Mouse (Mus musculus): Measurements from ENCODE around the gene Setx. TPM values are rescaled to one million over a fixed set of nuclear protein-coding genes. Genes with fewer than 3 reads are reported as not detected.

Setx gene
- polyA plus RNA-seq, 1 experiment from 2014 or later = 11.1 TPM

DNA sequence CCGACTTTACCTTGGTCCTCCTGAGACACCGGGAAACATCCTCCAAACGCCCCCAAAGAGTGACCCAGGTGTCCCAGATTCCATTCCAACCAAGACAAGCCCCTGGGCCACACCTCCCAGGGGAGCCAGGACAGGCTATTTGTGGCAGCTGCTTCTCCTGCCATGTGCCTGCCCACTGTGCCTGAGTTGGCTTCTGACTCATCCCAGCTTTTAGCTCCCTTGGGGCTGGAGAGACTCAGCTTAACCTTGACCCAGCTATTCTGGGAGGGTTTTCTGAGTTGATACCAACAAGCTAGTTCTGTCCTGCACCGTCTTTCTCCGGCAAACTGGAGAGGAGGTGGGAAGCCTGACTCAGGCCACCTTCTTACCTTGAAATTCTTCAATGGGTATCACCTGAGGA is 74.5 kb downstream of the Setx start:
- Histone ChIP-seq H3K27ac (no peak overlapping the region), H3K4me3 (no peak overlapping the region), H3K9me3 (no peaks in the 10 kb centered on the region), H3K27me3 (peaks cover 65% of the 10 kb centered on the region), H3K4me2 (replicated peaks) (no peak overlapping the region), H3K4me1 (peaks cover 17% of the 10 kb centered on the region), H3K9ac (no peak overlapping the region), H3K36me3 (no peaks in the 10 kb centered on the region)
- WGBS = 79% methylated on average over 5 of the region's 5 CpGs
- no peak for ATAC-seq (ENCODE audit: low FRiP score, low read depth)

DNA sequence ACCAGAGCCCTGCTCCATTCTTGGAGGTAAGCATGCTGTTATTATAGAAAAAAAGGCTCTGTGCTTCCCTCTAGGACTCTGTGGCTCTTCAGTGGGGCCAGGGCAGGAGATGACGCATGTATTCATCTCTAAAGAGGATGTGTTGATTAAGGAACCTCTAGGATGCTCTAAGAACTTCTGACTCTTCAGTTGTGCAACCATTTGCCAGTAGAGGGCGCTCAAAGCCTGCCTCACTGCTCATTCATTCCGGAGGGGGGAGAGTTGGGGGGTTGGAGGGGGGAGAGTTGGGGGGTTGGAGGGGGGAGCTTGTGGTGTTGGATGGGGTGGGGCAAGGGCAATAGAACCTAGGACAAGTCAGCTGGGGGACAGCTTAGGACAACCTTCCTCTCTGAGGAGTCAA is 75.9 kb downstream of the Setx start:
- no peaks in the 10 kb centered on the region for H3K36me3 ChIP-seq
- H3K4me1 ChIP-seq = peaks cover 8% of the 10 kb centered on the region
- no peaks in the 10 kb centered on the region for H3K9me3 ChIP-seq
- no peak overlapping the region for H3K9ac ChIP-seq
- no peak overlapping the region for H3K27ac ChIP-seq
- H3K27me3 ChIP-seq = peaks cover 58% of the 10 kb centered on the region
- H3K4me3 ChIP-seq = no peak overlapping the region
- ATAC-seq (ENCODE audit: low FRiP score, low read depth) = no peak
- H3K4me2 ChIP-seq (replicated peaks) = no peak overlapping the region
- WGBS = 2% methylated on average over 3 of the region's 3 CpGs

DNA sequence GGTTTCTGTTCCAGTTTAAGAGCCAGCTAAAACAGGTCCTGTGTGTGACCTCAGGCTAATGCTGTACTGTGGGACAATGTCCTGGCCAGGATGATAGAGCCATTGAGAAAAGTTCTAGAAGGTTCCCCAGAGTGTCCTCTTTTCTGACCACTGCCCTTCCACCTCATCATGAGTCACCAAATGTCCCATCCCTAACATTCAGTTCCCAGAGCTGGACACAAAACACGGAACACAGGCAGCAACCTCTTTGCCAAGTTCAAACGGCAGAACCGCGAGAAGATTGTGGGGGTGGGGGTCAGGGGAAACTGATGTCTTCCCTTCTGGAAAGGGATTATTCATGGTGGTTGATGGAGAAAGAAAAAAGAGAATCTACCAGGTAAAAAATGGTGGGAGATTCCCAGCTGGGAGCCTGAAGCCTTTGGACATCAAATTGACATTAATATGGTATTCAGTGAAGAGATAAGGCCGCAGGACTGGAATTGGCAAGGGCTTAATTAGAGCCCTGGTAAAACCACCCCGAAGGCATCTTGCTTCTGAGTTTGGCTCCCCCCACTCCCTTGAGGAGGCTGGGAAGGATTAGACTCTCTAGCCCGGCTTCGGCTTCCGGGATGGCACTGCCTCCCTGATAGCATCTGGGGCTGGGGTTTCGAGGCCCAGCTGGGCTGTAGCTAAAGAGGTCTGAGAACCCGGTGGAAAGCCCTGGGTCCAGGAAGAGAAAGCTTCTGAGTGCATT is 77.4 kb downstream of the Setx start:
- Histone ChIP-seq H3K27ac (no peak overlapping the region), H3K4me3 (no peak overlapping the region), H3K9me3 (no peaks in the 10 kb centered on the region), H3K4me2 (replicated peaks) (no peak overlapping the region), H3K4me1 (no peaks in the 10 kb centered on the region), H3K27me3 (peaks cover 45% of the 10 kb centered on the region), H3K36me3 (no peaks in the 10 kb centered on the region), H3K9ac (no peak overlapping the region)
- ATAC-seq (ENCODE audit: low FRiP score, low read depth) = no peak
- 60% methylated on average over 11 of the region's 11 CpGs for WGBS

DNA sequence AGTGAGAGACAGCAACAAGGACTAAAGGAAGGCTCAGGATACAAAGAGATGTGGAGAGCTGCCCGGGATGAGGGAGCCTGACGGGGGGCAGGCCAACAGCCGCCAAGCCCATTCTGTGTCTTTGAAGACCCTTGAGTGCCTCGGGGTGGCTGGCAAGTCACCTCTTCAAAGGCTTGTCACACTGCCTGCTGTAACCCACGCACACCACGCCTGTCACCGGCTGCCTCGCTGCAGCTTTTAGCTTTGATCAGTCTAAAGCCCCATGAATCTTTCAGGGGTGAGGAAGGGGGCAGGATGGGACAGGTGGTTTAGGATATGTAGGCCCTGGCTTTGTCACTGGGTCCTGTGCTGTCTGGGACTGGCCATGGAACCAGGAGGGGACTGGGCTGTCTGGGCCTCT is 82.2 kb downstream of the Setx start:
- ATAC-seq (ENCODE audit: low FRiP score, low read depth) = no peak; the same call in 1 of the 2 replicates
- Histone ChIP-seq H3K4me2 (replicated peaks) (no peak overlapping the region), H3K27ac (no peak overlapping the region), H3K4me1 (no peaks in the 10 kb centered on the region), H3K27me3 (peaks cover 16% of the 10 kb centered on the region; the same call in 1 of the 2 replicates), H3K4me3 (no peak overlapping the region), H3K36me3 (no peaks in the 10 kb centered on the region), H3K9me3 (no peaks in the 10 kb centered on the region), H3K9ac (no peak overlapping the region)
- 8% methylated on average over 8 of the region's 8 CpGs for WGBS

DNA sequence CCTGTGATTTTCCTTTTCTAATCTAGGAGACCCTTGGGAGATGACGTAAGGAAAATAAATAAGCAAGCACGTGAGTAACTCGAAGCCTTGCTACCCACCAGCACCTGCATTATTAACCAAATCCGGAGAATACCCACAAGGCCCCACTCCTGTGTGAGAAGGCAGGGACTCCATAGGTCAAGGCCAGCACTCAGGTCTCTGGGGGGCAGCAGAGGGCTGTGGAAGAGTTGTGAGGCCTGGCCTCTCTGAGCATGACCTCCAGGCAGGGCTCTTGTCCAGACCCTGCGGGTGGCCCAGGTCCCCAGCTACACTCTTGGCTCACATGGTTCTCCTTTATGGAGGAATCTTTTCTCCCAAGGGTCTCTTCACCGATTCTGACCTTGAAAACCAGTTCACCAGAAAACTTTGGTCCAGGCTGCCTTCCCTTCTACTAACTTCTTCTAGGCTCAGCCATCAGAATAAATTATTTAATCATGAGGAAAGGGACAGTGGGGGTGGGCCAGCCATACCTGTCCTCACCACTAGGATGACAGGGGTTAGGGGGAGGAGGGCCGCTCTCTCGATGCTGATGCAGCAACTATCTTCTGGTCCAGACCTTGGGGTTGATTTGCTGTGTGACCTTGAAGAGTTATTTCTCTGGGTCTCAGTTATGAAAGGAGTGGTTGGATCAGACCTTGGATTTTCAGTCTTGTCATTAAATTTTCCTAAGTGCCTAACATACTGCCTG is 92.5 kb downstream of the Setx start:
- WGBS = 53% methylated on average over 8 of the region's 8 CpGs
- Histone ChIP-seq H3K4me3 (no peak overlapping the region), H3K9me3 (no peaks in the 10 kb centered on the region), H3K4me2 (replicated peaks) (no peak overlapping the region), H3K9ac (no peak overlapping the region), H3K36me3 (no peaks in the 10 kb centered on the region), H3K27me3 (no peaks in the 10 kb centered on the region), H3K27ac (no peak overlapping the region), H3K4me1 (no peaks in the 10 kb centered on the region)
- ATAC-seq (ENCODE audit: low FRiP score, low read depth) = no peak

DNA sequence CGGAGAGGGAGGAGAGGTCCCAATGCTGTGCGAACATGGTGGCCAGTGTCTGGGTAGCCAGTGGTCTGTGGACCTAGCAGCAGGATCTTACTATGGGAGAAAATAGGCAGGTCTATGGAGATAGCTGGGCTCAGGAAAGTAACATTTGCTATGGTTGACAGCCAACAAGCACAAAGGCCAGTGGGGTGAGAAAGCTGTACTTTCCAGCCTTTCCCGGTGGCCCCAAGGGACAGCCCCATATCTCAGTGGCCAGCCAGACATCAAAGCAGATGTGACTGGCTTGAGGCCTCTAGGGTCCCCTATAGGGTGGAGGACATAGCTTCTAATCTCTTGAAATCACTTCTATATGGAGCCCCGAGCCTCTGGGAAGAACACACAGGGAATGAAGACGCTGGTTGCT is 93.1 kb downstream of the Setx start:
- no peak overlapping the region for H3K9ac ChIP-seq
- H3K4me1 ChIP-seq = no peaks in the 10 kb centered on the region
- no peaks in the 10 kb centered on the region for H3K27me3 ChIP-seq
- WGBS = 83% methylated on average over 5 of the region's 5 CpGs
- no peak for ATAC-seq (ENCODE audit: low FRiP score, low read depth)
- H3K9me3 ChIP-seq = no peaks in the 10 kb centered on the region
- no peak overlapping the region for H3K4me2 ChIP-seq (replicated peaks)
- H3K36me3 ChIP-seq = no peaks in the 10 kb centered on the region
- H3K4me3 ChIP-seq = no peak overlapping the region
- H3K27ac ChIP-seq = no peak overlapping the region

DNA sequence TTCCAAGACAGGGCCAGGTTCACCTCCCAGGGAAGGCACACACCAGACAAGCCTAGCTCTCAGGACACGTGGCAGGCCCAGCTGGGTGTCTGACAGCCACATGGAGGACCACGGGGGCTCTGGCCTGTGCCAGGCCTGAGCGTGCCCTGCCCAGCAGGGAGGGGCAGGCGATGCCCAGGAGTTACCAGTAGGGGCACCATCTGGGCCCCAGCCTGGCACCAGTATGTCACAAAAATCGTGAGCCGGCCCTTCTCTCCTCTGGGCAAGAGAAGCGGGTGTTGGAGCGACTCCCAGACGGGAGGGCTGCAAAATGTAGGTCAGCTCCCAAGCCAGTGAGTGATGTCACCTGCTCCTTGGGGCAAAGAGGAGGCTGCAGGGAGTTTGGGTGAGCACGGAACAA is 93.9 kb downstream of the Setx start:
- H3K9ac ChIP-seq = no peak overlapping the region
- no peaks in the 10 kb centered on the region for H3K36me3 ChIP-seq
- H3K4me1 ChIP-seq = no peaks in the 10 kb centered on the region
- WGBS = 72% methylated on average over 10 of the region's 10 CpGs
- no peak overlapping the region for H3K4me3 ChIP-seq
- H3K4me2 ChIP-seq (replicated peaks) = no peak overlapping the region
- no peak overlapping the region for H3K27ac ChIP-seq
- H3K27me3 ChIP-seq = no peaks in the 10 kb centered on the region
- H3K9me3 ChIP-seq = no peaks in the 10 kb centered on the region
- no peak for ATAC-seq (ENCODE audit: low FRiP score, low read depth)

DNA sequence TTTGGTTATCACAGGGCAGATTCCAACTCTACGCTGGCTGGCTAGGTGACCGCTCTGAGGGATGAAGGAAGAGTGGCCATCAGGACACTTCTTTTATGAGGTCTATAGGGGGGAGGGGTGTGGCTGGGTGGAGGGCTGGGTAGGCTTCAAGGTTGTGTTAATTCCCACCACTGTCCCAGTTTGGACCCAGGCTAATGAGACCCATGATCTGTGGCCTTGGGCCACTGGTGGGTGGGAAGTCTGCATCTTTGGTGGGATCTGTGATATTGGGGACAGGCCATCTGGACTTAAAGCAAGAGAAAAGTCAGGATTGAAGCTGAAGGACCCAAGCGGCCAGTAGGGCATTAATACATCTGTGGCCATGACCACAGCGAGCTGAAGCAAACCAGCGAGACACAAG is 94.8 kb downstream of the Setx start:
- Histone ChIP-seq H3K9ac (no peak overlapping the region), H3K4me3 (no peak overlapping the region), H3K27ac (no peak overlapping the region), H3K36me3 (no peaks in the 10 kb centered on the region), H3K9me3 (no peaks in the 10 kb centered on the region), H3K4me1 (no peaks in the 10 kb centered on the region), H3K4me2 (replicated peaks) (no peak overlapping the region), H3K27me3 (no peaks in the 10 kb centered on the region)
- ATAC-seq (ENCODE audit: low FRiP score, low read depth) = no peak
- 87% methylated on average over 5 of the region's 5 CpGs for WGBS

GRCm38 (mm10) chr2:29222302-29222701 is 98.3 kb downstream of the Setx start:
- no peak for ATAC-seq (ENCODE audit: low FRiP score, low read depth)
- no peaks in the 10 kb centered on the region for H3K36me3 ChIP-seq
- H3K4me3 ChIP-seq = no peak overlapping the region
- H3K27ac ChIP-seq = no peak overlapping the region
- 4% methylated on average over 4 of the region's 4 CpGs for WGBS
- no peaks in the 10 kb centered on the region for H3K9me3 ChIP-seq
- H3K9ac ChIP-seq = no peak overlapping the region
- no peaks in the 10 kb centered on the region for H3K4me1 ChIP-seq
- H3K27me3 ChIP-seq = no peaks in the 10 kb centered on the region
- no peak overlapping the region for H3K4me2 ChIP-seq (replicated peaks)

DNA sequence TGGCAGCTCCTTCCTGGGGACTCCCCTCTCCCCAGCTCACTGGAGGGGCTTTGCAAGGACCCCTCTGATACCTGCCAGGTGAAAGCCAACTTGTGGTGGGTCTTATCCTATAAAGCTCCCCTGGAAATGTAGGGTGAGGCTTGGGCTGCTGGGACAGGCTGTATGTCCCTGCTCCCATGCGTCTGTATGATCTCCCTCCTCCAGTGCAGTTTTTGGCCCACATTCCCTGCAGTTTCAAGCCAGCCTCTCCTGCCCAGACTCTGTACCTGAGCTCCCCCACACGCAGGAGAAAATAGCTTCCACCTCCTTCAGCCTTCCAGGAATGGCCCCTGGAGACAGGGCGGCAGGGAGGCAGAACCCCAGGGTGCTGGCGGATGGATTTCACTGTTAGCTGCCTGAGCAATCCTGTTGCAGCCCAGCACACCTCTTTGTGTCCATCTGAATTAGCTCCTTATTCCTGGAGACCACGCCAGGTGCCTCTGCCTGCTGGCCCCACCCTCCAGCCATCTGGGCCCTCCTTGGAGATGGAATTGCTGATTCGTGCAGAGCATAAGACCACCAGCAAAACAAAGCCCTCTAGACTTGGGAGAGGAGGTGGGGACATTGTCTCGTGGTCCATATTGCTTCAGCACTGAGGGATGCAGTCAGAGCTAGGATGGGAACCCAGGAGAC is 99.7 kb downstream of the Setx start:
- WGBS = 39% methylated on average over 7 of the region's 7 CpGs
- H3K4me2 ChIP-seq (replicated peaks) = no peak overlapping the region
- H3K4me3 ChIP-seq = no peak overlapping the region
- ATAC-seq (ENCODE audit: low FRiP score, low read depth) = no peak
- H3K4me1 ChIP-seq = no peaks in the 10 kb centered on the region
- no peak overlapping the region for H3K27ac ChIP-seq
- H3K9ac ChIP-seq = no peak overlapping the region
- H3K9me3 ChIP-seq = no peaks in the 10 kb centered on the region
- no peaks in the 10 kb centered on the region for H3K27me3 ChIP-seq
- no peaks in the 10 kb centered on the region for H3K36me3 ChIP-seq

DNA sequence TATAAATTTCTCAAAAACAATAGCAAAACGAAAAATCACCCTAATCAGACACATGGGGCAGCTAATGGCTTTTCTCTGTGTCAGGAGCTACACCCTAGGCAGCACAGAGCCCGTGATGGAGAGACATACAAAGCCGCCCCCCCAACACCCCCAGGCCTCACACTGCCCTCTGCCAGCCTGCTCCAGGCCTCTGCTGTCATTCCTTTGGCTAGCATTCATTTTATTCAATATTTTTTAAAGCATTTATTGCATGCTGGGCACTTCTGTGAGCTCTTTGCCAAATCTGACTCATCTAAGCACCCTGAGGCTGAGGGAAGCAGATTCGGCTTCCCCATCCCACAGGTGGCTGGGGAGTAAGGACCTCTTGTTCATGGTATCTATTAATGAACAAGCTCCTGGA is 102.7 kb downstream of the Setx start:
- H3K27ac ChIP-seq = no peak overlapping the region
- WGBS = 66% methylated on average over 4 of the region's 4 CpGs
- no peaks in the 10 kb centered on the region for H3K27me3 ChIP-seq
- H3K4me1 ChIP-seq = no peaks in the 10 kb centered on the region
- no peaks in the 10 kb centered on the region for H3K9me3 ChIP-seq
- H3K9ac ChIP-seq = no peak overlapping the region
- no peaks in the 10 kb centered on the region for H3K36me3 ChIP-seq
- H3K4me2 ChIP-seq (replicated peaks) = no peak overlapping the region
- H3K4me3 ChIP-seq = no peak overlapping the region
- ATAC-seq (ENCODE audit: low FRiP score, low read depth) = no peak

DNA sequence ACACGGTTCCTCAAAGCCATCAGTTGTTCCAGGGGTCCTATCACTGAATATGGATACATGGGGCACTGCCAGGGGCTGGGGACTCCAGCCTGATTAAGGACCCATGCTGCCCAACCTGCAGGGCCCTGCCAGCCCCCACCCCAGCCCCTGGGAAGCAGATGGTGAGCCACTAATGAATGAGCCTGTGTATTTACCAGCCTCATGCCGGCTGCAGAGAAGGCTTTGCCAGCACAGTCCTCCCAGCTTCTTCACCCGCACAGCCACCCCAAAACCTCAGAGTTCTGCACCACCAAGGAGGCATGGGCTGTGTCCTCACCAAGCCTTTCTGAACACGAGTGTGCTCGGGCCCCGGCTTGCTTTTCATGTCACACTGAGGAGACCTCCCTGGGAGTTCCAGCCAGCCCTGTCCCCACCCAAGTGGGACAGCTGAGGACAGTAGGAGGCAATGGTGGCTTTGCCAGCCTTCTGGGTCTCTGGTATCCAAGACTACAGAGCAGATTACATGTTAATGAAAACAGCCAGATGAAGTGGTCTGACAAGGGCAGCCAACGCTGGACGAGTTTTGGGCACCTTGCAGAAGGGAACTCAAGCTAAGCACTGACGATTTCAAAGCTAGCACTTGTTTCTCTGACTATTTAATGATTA is 106.3 kb downstream of the Setx start:
- Histone ChIP-seq H3K4me1 (no peaks in the 10 kb centered on the region), H3K27ac (no peak overlapping the region), H3K4me2 (replicated peaks) (no peak overlapping the region), H3K36me3 (no peaks in the 10 kb centered on the region), H3K9me3 (no peaks in the 10 kb centered on the region), H3K9ac (no peak overlapping the region), H3K4me3 (no peak overlapping the region), H3K27me3 (no peaks in the 10 kb centered on the region)
- ATAC-seq (ENCODE audit: low FRiP score, low read depth) = no peak
- 59% methylated on average over 9 of the region's 9 CpGs for WGBS
